Mouse (Mus musculus) liver, embryonic 18 days (tissue): ENCODE data around the gene Pkd1. TPM values are rescaled to one million over a fixed set of nuclear protein-coding genes. Genes with fewer than 3 reads are reported as not detected.

Experiments used
- polyA plus RNA-seq: library from polyadenylated mRNA; depleted of rRNA; stranded (reverse); fragments of >200 nt; gene quantifications from 2 replicates; pipeline ENCODE4 v1.2.3, GENCODE M21; 2012; rRNA removed

Gene Pkd1
- polyA plus RNA-seq: 3.8 and 5.0 TPM in 2 replicates

GRCm38 (mm10) chr17:24549618-24550415 lies at the start of gene Pkd1:
Gene Pkd1, plus strand, starts transcription at chr17:24549834.

GRCm38 (mm10) chr17:24527723-24528559 lies 21.7 kb upstream of the Pkd1 start, which contains the start of gene Traf7:
Gene Traf7, minus strand, starts transcription at chr17:24527938.

DNA sequence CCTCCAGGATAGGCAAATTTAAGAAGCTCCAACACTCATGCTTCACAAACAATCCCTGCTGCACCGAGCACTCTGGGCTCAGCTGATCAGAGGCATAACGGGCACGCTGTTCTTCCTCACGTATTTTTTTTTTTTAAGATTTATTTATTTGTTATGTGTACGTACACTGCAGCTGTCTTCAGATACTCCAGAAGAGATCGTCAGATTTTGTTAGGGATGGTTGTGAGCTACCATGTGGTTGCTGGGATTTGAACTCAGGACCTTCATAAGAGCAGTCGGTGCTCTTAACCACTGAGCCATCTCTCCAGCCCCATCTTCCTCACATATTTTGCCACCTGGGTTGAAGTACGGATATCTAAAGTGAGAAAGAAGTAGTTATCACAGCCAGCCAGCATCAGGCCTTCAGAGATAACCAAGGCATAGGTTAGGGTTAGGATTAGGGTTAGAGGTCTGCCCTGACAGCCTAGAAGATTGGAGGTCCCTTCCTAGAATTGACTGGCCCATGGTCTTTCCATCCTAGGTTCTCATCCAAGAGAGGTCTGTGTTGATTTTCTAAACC lies 15.4 kb upstream of the Pkd1 start, which contains the start of gene Rab26:
TSS of gene Rab26 (minus strand) at position 51 of the 559 bp plus-strand sequence.

DNA sequence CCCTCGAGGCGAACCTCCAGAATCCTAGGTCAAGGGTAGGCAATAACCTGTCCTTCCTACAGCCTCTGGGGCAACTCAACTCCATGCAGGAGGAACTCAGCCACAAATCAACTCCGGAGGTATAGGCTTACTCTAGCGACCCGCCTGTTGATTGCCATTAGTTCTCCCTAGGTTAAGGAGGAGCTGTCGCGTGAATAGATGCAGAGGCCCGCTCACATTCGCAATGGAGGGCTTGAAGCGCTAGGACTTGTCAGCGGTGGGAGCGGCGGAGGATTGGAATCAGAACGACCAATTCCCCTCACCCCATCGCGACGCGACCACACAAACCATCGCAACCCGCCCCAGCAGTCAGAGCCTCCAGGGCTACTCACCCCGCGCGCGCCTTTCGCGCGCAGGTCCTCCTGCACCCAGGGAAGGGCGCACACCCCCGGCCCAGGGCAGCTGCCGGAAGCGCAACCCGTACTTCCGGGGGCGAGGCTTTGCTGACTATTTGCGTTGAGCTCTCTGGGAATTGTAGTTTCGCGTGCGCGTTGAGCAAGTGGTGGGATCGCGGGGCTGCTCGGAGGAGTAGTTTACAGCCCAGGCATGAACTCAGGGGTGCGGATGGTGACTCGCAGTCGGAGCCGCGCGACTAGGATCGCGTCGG lies 82.7 kb downstream of the Pkd1 start, which contains the start of the genes Tsc2 and Nthl1:
TSS of gene Tsc2 (minus strand) at position 464 of the 646 bp plus-strand sequence.
TSS of gene Nthl1 (plus strand) at position 514 of the 646 bp plus-strand sequence.

Other genes starting within 250 kb of the Pkd1 start
- gene Abca17, start 198.8 kb upstream of the Pkd1 start, polyA plus RNA-seq: not detected in 2 replicates
- gene Abca3, start 197.9 kb upstream of the Pkd1 start, polyA plus RNA-seq: 9.4 and 10.9 TPM in 2 replicates
- 72.7 and 77.9 TPM in 2 replicates for gene Rnps1, start 135.3 kb upstream of the Pkd1 start, polyA plus RNA-seq
- gene Eci1, start 123.2 kb upstream of the Pkd1 start, polyA plus RNA-seq: 112 and 121 TPM in 2 replicates
- 2.2 and 2.4 TPM in 2 replicates for gene Dnase1l2, start 106.7 kb upstream of the Pkd1 start, polyA plus RNA-seq
- gene E4f1, start 79.5 kb upstream of the Pkd1 start, polyA plus RNA-seq: 17.6 and 21.6 TPM in 2 replicates
- gene Pgp, start 79.4 kb upstream of the Pkd1 start, polyA plus RNA-seq: 21.3 and 23.2 TPM in 2 replicates
- gene Bricd5, start 76.0 kb upstream of the Pkd1 start, polyA plus RNA-seq: 0.14 and 0.23 TPM in 2 replicates
- 10.8 TPM in 2 replicates for gene Mlst8, start 70.8 kb upstream of the Pkd1 start, polyA plus RNA-seq
- 0.07 and 0.08 TPM in 2 replicates for gene Caskin1, start 61.2 kb upstream of the Pkd1 start, polyA plus RNA-seq
- gene Traf7, start 21.9 kb upstream of the Pkd1 start, polyA plus RNA-seq: 48.2 and 52.1 TPM in 2 replicates
- gene Rab26, start 15.6 kb upstream of the Pkd1 start, polyA plus RNA-seq: 0.24 and 0.30 TPM in 2 replicates
- gene Tsc2, start 82.8 kb downstream of the Pkd1 start, polyA plus RNA-seq: 17.8 and 20.1 TPM in 2 replicates
- gene Nthl1, start 82.8 kb downstream of the Pkd1 start, polyA plus RNA-seq: 5.8 and 6.5 TPM in 2 replicates
- gene Slc9a3r2, start 100.5 kb downstream of the Pkd1 start, polyA plus RNA-seq: 10.7 and 11.8 TPM in 2 replicates
- 0.07 and 0.16 TPM in 2 replicates for gene Npw, start 108.6 kb downstream of the Pkd1 start, polyA plus RNA-seq
- gene Zfp598, start 119.9 kb downstream of the Pkd1 start, polyA plus RNA-seq: 21.7 and 27.6 TPM in 2 replicates
- gene Syngr3, start 140.1 kb downstream of the Pkd1 start, polyA plus RNA-seq: 0.12 and 0.14 TPM in 2 replicates
- gene Gfer, start 146.3 kb downstream of the Pkd1 start, polyA plus RNA-seq: 18.4 and 20.5 TPM in 2 replicates
- 1.1 and 1.2 TPM in 2 replicates for gene Noxo1, start 146.4 kb downstream of the Pkd1 start, polyA plus RNA-seq
- 17.9 and 18.1 TPM in 2 replicates for gene Tbl3, start 157.8 kb downstream of the Pkd1 start, polyA plus RNA-seq
- 0.10 TPM in 1 of 2 replicates, not detected in the other for gene Rnf151, start 168.2 kb downstream of the Pkd1 start, polyA plus RNA-seq
- gene Rps2, start 168.3 kb downstream of the Pkd1 start, polyA plus RNA-seq: 1,642 and 1,684 TPM in 2 replicates
- 215 and 225 TPM in 2 replicates for gene Ndufb10, start 174.6 kb downstream of the Pkd1 start, polyA plus RNA-seq
- 0.11 and 0.13 TPM in 2 replicates for gene Rpl3l, start 178.0 kb downstream of the Pkd1 start, polyA plus RNA-seq
- gene Msrb1, start 186.8 kb downstream of the Pkd1 start, polyA plus RNA-seq: 91.0 and 112 TPM in 2 replicates
- gene Hs3st6, start 203.2 kb downstream of the Pkd1 start, polyA plus RNA-seq: 0.84 and 0.96 TPM in 2 replicates